Mouse (Mus musculus) layer of hippocampus, adult 11-12 months (tissue): ENCODE measurements at regions not wholly inside any gene's neighbourhood (a gene's known extent, or its start where the extent isn't known, plus 50 kb on each side); places are given as distances from the start of the nearest gene placed in this dataset.

Experiments
- DNase-seq: peaks from one replicate; pipeline ENCODE4 v3.0.0; 2022; ENCODE audit warnings: low spot score

DNA sequence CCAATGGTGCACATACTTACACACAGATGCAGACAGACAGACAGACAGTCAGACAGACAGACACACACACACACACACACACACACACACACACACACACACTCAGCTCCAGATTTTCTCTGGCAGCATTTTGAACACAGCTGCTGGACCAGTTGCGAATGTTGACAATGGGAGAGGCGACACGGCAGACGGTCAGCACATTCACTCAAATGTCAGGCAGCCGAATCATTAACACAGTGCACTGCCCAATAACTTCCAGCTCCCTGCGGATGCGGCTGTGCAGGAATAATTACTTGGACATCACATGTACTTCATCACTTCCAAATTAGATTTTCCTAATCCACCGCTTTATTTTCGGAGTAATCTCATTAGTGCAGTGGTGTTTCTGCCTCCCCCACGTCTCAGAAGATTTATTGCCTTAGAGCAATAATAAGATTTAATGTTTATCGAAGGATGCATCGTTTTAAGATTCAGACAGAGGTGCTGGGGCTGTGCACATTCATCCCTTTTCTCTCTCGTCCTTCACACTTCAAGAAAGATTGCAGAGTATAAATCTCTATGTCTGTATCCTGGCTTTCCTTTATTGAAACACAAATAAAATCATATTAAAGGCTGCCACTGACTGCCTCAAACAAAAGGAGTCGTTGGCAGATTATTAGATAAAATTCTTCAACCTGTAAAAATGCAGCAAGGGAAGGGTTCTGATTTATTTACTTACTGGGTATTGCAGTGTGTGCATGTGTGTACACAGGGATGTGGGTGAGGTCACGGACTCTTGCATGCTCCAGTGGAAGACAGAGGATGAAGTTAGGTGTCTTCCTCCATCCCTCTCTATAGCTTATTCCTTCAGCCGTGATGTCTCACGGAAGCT lies 70.9 kb upstream of the Gas2 start:
- DNase-seq: no peak

DNA sequence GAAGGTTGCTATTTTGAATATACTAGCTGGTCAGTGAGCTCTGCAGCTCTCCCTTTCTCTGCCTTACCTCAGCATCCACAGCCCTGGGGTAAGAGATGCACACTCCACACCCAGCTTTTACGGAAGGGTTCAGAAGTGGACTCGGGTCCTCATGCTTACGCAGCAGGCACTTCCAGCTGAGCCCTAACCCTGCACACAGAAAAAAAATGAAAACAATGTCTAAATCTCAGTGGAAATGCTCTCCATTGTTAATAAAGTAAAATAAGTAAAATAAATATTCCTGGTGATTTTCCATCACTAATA lies 70.3 kb upstream of the Gas2 start:
- DNase-seq: no peak
